Comparison of ENCODE assay signal across 8 mouse cellular contexts in the genomic region with DNA sequence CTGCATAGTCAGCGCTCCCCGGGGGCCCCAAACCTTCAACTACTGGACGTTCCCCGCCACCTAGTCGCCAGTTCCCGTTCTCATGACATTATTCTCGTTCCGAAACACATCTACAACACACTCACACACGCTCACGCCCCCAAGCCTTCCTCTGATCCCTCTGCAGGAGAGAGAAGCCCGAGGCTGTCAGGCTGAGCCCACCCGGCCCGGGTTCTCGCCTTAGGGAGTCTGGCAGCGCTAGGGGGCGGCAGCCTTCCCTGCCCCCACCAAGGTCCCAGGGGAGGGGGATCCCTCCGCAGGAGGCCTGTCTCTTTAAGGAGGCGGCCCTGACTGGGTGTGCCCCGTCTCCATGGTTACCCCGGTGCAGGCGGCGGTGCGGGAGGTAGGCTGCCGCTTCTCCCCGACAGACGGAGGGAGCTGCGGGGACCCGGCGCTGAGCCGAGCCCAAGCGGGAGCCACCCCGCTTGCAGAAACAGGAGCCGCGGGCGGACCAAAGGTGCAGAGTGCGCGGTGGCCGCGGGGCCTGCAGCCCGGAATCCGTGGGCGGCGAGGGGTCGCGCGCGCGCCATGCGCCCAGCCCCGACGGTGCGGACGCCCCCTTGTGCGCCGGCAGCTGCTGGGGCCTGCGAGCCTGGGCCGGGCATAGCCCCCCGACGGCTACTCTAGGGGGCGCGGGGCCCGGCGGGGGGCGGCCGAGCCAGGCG. TPM values are rescaled to one million over a fixed set of nuclear protein-coding genes. Genes with fewer than 3 reads are reported as not detected.
A peak's percentile ranks its signal among the peaks of the same experiment; 100 is the strongest.
DNase-seq lines count a peak whose midpoint lies in the region; ATAC-seq and TF ChIP-seq lines count a peak whose summit lies in the region.

Gene Kcnh3, plus strand, starts transcription at position 654 of the 704 bp plus-strand sequence.

- peaks cover 28% of the 10 kb centered on the region for H3K4me1 ChIP-seq in heart, embryonic 11.5 days (ENCODE audit: control insufficient read depth, insufficient read depth, low read length)
- H3K4me1 ChIP-seq in kidney, embryonic 15.5 days: peaks cover 51% of the 10 kb centered on the region
- peaks cover 19% of the 10 kb centered on the region for H3K4me1 ChIP-seq in testis, adult 2 months (ENCODE audit: control insufficient read depth, insufficient read depth, low read length)

- peak within 1 kb of the TSS; percentile 62 for H3K9ac ChIP-seq in heart, embryonic 11.5 days (ENCODE audit: low read depth, low read length)
- H3K9ac ChIP-seq in kidney, embryonic 15.5 days: peak within 1 kb of the TSS; percentile 33; the same call in 1 of the 2 replicates

- no peak for TF ChIP-seq POLR2A in myocyte (IDR thresholded peaks at IDR 0.05; ENCODE audit: insufficient read length, low read depth)
- TF ChIP-seq POLR2A in testis, adult 2 months (IDR thresholded peaks at IDR 0.05; ENCODE audit: control insufficient read depth, low read depth, low read length): no peak

- H3K36me3 ChIP-seq in heart, embryonic 11.5 days (ENCODE audit: control insufficient read depth, insufficient read depth, low read length): no peaks in the 10 kb centered on the region
- H3K36me3 ChIP-seq in kidney, embryonic 15.5 days: no peaks in the 10 kb centered on the region
- no peaks in the 10 kb centered on the region for H3K36me3 ChIP-seq in myocyte (ENCODE audit: control insufficient read depth, insufficient read depth)
- no peaks in the 10 kb centered on the region for H3K36me3 ChIP-seq in testis, adult 2 months (ENCODE audit: control insufficient read depth, insufficient read depth, low read length)

- peaks cover 94% of the 10 kb centered on the region for H3K27me3 ChIP-seq in heart, embryonic 11.5 days (ENCODE audit: control insufficient read depth, insufficient read depth, low read length)
- peaks cover 100% of the 10 kb centered on the region for H3K27me3 ChIP-seq in kidney, embryonic 15.5 days
- H3K27me3 ChIP-seq in myocyte (ENCODE audit: control insufficient read depth, insufficient read depth, insufficient read length): peaks cover 97% of the 10 kb centered on the region
- H3K27me3 ChIP-seq in testis, adult 2 months (ENCODE audit: control insufficient read depth, insufficient read depth, low read length): no peaks in the 10 kb centered on the region; the same call in 1 of the 2 replicates

- peak within 1 kb of the TSS; percentile 43 for H3K4me3 ChIP-seq in heart, embryonic 11.5 days (ENCODE audit: low read depth, low read length)
- H3K4me3 ChIP-seq in kidney, embryonic 15.5 days (replicated peaks): peak within 1 kb of the TSS; percentile 48
- peak within 1 kb of the TSS; percentile 32 for H3K4me3 ChIP-seq in myocyte
- H3K4me3 ChIP-seq in testis, adult 2 months (ENCODE audit: control insufficient read depth, low read depth, low read length): peak within 1 kb of the TSS; percentile 75

- no peaks in the 10 kb centered on the region for H3K9me3 ChIP-seq in heart, embryonic 11.5 days (replicated peaks; ENCODE audit: control insufficient read depth, low read length)
- H3K9me3 ChIP-seq in kidney, embryonic 15.5 days (replicated peaks): no peaks in the 10 kb centered on the region

- no peak within 1 kb of the TSS for H3ac ChIP-seq in myocyte (ENCODE audit: control insufficient read depth, insufficient read length)

- TF ChIP-seq CTCF in testis, adult 2 months (IDR thresholded peaks at IDR 0.05; ENCODE audit: control insufficient read depth, insufficient read depth, insufficient replicate concordance, low read depth, low read length): no peak

- peak; percentile 63 for DNase-seq in ovary, adult 18-20 months (ENCODE audit: low spot score)
- DNase-seq in ovary, postnatal 10 days (ENCODE audit: low spot score): no peak
- peak; percentile 49 to 66 for DNase-seq in cerebellum, postnatal 36 days
- DNase-seq in liver: peak; percentile 53

- H3K4me2 ChIP-seq in heart, embryonic 11.5 days: peak within 1 kb of the TSS; percentile 90
- H3K4me2 ChIP-seq in kidney, embryonic 15.5 days: peak within 1 kb of the TSS; percentile 81
- peak within 1 kb of the TSS; percentile 100 for H3K4me2 ChIP-seq in myocyte (ENCODE audit: low read depth)

- no peak within 1 kb of the TSS for H3K27ac ChIP-seq in heart, embryonic 11.5 days (ENCODE audit: low read depth, low read length)
- H3K27ac ChIP-seq in kidney, embryonic 15.5 days: no peak within 1 kb of the TSS
- H3K27ac ChIP-seq in testis, adult 2 months (ENCODE audit: control insufficient read depth, insufficient read depth, low read depth, low read length): no peak within 1 kb of the TSS

- 0 out of 2 replicates have a peak, but pooled peaks have one; percentile 46 for ATAC-seq in heart, embryonic 11.5 days (replicated peaks; ENCODE audit: insufficient number of reproducible peaks, low FRiP score, low TSS enrichment)
- peak; percentile 33 for ATAC-seq in kidney, embryonic 15.5 days (replicated peaks; ENCODE audit: low FRiP score)

- H3K79me2 ChIP-seq in myocyte (ENCODE audit: control insufficient read depth, insufficient read depth): no peaks in the 10 kb centered on the region

- WGBS in heart, embryonic 11.5 days (ENCODE audit: insufficient replicate concordance): under 1% methylated on average over 57 of the region's 66 CpGs
- WGBS in kidney, embryonic 15.5 days: 1% methylated on average over 52 of the region's 66 CpGs

TF ChIP-seq in myocyte, 11 proteins besides CTCF, POLR2A, EP300 and RAD21:
- TF ChIP-seq MAX (IDR thresholded peaks at IDR 0.05; ENCODE audit: low read depth): no peak
- TF ChIP-seq CEBPB (IDR thresholded peaks at IDR 0.05; ENCODE audit: insufficient read depth, poor library complexity, severe bottlenecking): no peak
- no peak for TF ChIP-seq REST (IDR thresholded peaks at IDR 0.05; ENCODE audit: insufficient read depth, insufficient read length)
- no peak for TF ChIP-seq USF1 (IDR thresholded peaks at IDR 0.05; ENCODE audit: low read depth)
- TF ChIP-seq TCF12 (IDR thresholded peaks at IDR 0.05; ENCODE audit: insufficient read depth, poor library complexity, severe bottlenecking): no peak

RNA-seq across cellular contexts. Expression of gene Kcnh3, which starts in this region (rescaled TPM):
- polyA plus RNA-seq in heart, embryonic 11.5 days (2014; fragmentation: Nextera tagmentation; extraction: Ambion mirVana): 0.14 TPM in 1 of 2 replicates, not detected in the other
- polyA plus RNA-seq in kidney, embryonic 15.5 days (2015; fragmentation: Nextera tagmentation; extraction: Ambion mirVana): 0.44 and 0.51 TPM in 2 replicates
- 0.17 TPM for polyA plus RNA-seq in myocyte (2012; fragmentation: generic; extraction: Trizol)
- polyA plus RNA-seq in testis, adult 2 months (2012; rRNA removed): 0.89 and 1.00 TPM in 2 replicates

Comparison
In these comparisons a context has a peak if more than half of its experiments do, and no peak if none do; other contexts are left out.
1. Peak in ATAC-seq, H3K4me3 ChIP-seq, H3K9ac ChIP-seq and H3K4me2 ChIP-seq in heart, embryonic 11.5 days; RNA of the gene not detected or under 1 TPM.
2. Peak in ATAC-seq, H3K4me3 ChIP-seq, H3K9ac ChIP-seq and H3K4me2 ChIP-seq in kidney, embryonic 15.5 days; RNA of the gene not detected or under 1 TPM.